Mouse (Mus musculus): ENCODE measurements around the gene Ugt1a7c. TPM values are rescaled to one million over a fixed set of nuclear protein-coding genes. Genes with fewer than 3 reads are reported as not detected.
"Not testable (repeated sequence)": the region's sequence is repeated elsewhere in the genome, so short reads cannot be mapped to it uniquely, and the experiment has no call there.

Gene Ugt1a7c
- total RNA-seq, 2 experiments from 2014 or later: 1.2 to 1.3 TPM

GRCm38 (mm10) chr1:88120550-88120949, 25.7 kb downstream of the Ugt1a7c start:
- not testable (repeated sequence) for DNase-seq

GRCm38 (mm10) chr1:88121521-88121920, 26.7 kb downstream of the Ugt1a7c start:
- not testable (repeated sequence) for DNase-seq

GRCm38 (mm10) chr1:88125827-88126360, 31.0 kb downstream of the Ugt1a7c start:
- DNase-seq: not testable (repeated sequence)

- DNase-seq: peak in 1 of 2 experiments; percentile 22
Measured at GRCm38 (mm10) chr1:88129091-88129490, 34.2 kb downstream of the Ugt1a7c start.

GRCm38 (mm10) chr1:88130223-88130622, 35.4 kb downstream of the Ugt1a7c start:
- DNase-seq: not testable (repeated sequence)

- no peak for DNase-seq
Measured at GRCm38 (mm10) chr1:88133908-88134456, 39.1 kb downstream of the Ugt1a7c start.

- peak; percentile 65 to 66 for DNase-seq
Measured at GRCm38 (mm10) chr1:88134457-88135011, 39.7 kb downstream of the Ugt1a7c start, which contains the start of gene Ugt1a6a. Gene Ugt1a6a (plus strand): TSS chr1:88134809.

- not testable (repeated sequence) for DNase-seq
Measured at GRCm38 (mm10) chr1:88135229-88135904, 40.5 kb downstream of the Ugt1a7c start.

GRCm38 (mm10) chr1:88136646-88137045, 41.8 kb downstream of the Ugt1a7c start:
- DNase-seq: peak; percentile 31 to 40

GRCm38 (mm10) chr1:88137264-88137663, 42.4 kb downstream of the Ugt1a7c start:
- DNase-seq: no peak

GRCm38 (mm10) chr1:88138145-88138544, 43.3 kb downstream of the Ugt1a7c start:
- DNase-seq: no peak

- DNase-seq: not testable (repeated sequence)
Measured at GRCm38 (mm10) chr1:88140492-88140891, 45.6 kb downstream of the Ugt1a7c start.

- DNase-seq: peak; percentile 20 to 54
Measured at GRCm38 (mm10) chr1:88143966-88144675, 49.3 kb downstream of the Ugt1a7c start.

GRCm38 (mm10) chr1:88145278-88145677, 50.4 kb downstream of the Ugt1a7c start:
- not testable (repeated sequence) for DNase-seq

GRCm38 (mm10) chr1:88150133-88150532, 55.3 kb downstream of the Ugt1a7c start:
- DNase-seq: not testable (repeated sequence)

- DNase-seq: no peak
Measured at GRCm38 (mm10) chr1:88158430-88158829, 63.6 kb downstream of the Ugt1a7c start.

GRCm38 (mm10) chr1:88165711-88166110, 70.8 kb downstream of the Ugt1a7c start, which contains the start of gene Ugt1a5:
Gene Ugt1a5 (plus strand): TSS chr1:88166012.
- DNase-seq: no peak

GRCm38 (mm10) chr1:88172190-88172589, 77.3 kb downstream of the Ugt1a7c start:
- not testable (repeated sequence) for DNase-seq

GRCm38 (mm10) chr1:88179657-88180056, 84.8 kb downstream of the Ugt1a7c start:
- DNase-seq: no peak

GRCm38 (mm10) chr1:88186325-88186935, 91.6 kb downstream of the Ugt1a7c start:
- no peak for DNase-seq

GRCm38 (mm10) chr1:88192136-88192535, 97.3 kb downstream of the Ugt1a7c start:
- no peak for DNase-seq

- DNase-seq: no peak
Measured at GRCm38 (mm10) chr1:88195687-88196086, 100.8 kb downstream of the Ugt1a7c start.

Measured in heart, adult 18-20 months (tissue).